Mouse (Mus musculus) lung, adult 2 months (tissue): ENCODE measurements around the gene Il18.

Source experiments
- CTCF ChIP-seq: fragments of 200-500 bp; IDR thresholded peaks from 2 replicates; pipeline ENCODE4 v1.5.1; 2011; ENCODE audit warnings: mild to moderate bottlenecking, low read length, control low read depth; ENCODE audit not compliant: insufficient read depth
- POLR2A ChIP-seq: fragments of 200-500 bp; IDR thresholded peaks from 2 replicates; pipeline ENCODE4 v1.6.1; 2011; ENCODE audit warnings: low read depth, mild to moderate bottlenecking, control low read depth, low read length, borderline replicate concordance; ENCODE audit errors: extremely low read depth

- TF ChIP-seq POLR2A = no peak
- no peak for TF ChIP-seq CTCF
These were observed 33.9 kb upstream of the Il18 start for GRCm38 (mm10) chr9:50520748-50521147.
